ENCODE assay signal across 20 mouse cellular contexts in genomic region chr11:11099011-11099410, GRCm38 (mm10). TPM values are rescaled to one million over a fixed set of nuclear protein-coding genes. Genes with fewer than 3 reads are reported as not detected.
"Had no signal": no experiment of that assay in that cellular context is flagged by ENCODE, and none has a peak within 500 bp of the region (broad histone marks: within the 10 kb centered on the region; RNA-seq: fewer than 3 reads in every experiment).

No protein-coding gene starts in this region.

- DNase-seq: lung, adult 2 months; lung, postnatal 14 days; lung, postnatal 36 days; right cerebral cortex, postnatal 14 days; thymus, adult 2 months; thymus, postnatal 25 days; thymus, postnatal 4 days had no signal

- H3K4me1 ChIP-seq: megakaryocyte, embryonic 14.5 days; midbrain, embryonic 15.5 days; neural tube, embryonic 12.5 days; stomach, embryonic 15.5 days had no signal

- H3K9ac ChIP-seq: lung, embryonic 15.5 days; midbrain, embryonic 13.5 days; midbrain, embryonic 15.5 days; neural tube, embryonic 12.5 days; stomach, embryonic 15.5 days had no signal

- H3K27me3 ChIP-seq: lung, embryonic 15.5 days; megakaryocyte, embryonic 14.5 days; midbrain, embryonic 13.5 days; midbrain, embryonic 15.5 days; neural tube, embryonic 12.5 days; stomach, embryonic 15.5 days had no signal

- H3K4me2 ChIP-seq: lung, embryonic 15.5 days; midbrain, embryonic 11.5 days; midbrain, embryonic 13.5 days; midbrain, embryonic 15.5 days; neural tube, embryonic 12.5 days; stomach, embryonic 15.5 days had no signal

- H3K9me3 ChIP-seq: lung, embryonic 15.5 days; megakaryocyte, embryonic 14.5 days; midbrain, embryonic 13.5 days; midbrain, embryonic 15.5 days; neural tube, embryonic 12.5 days; stomach, embryonic 15.5 days had no signal

- H3K27ac ChIP-seq: lung, embryonic 15.5 days; macrophage; midbrain, embryonic 13.5 days; midbrain, embryonic 15.5 days; neural tube, embryonic 12.5 days; stomach, embryonic 15.5 days; stomach, postnatal 0 days had no signal

- ATAC-seq: lung, postnatal 0 days; midbrain, embryonic 13.5 days; midbrain, embryonic 15.5 days had no signal

- H3K4me3 ChIP-seq: lung, embryonic 15.5 days; megakaryocyte, embryonic 14.5 days; midbrain, embryonic 13.5 days; midbrain, embryonic 15.5 days; neural tube, embryonic 12.5 days; stomach, embryonic 15.5 days had no signal

- H3K36me3 ChIP-seq: lung, embryonic 15.5 days; midbrain, embryonic 13.5 days; midbrain, embryonic 15.5 days; neural tube, embryonic 12.5 days; stomach, embryonic 15.5 days had no signal

RNA-seq across cellular contexts. Expression of gene Vwc2, which starts 15.0 kb away (rescaled TPM):
- total RNA-seq: megakaryocyte progenitor cell, adult 5-6 weeks; monocyte, adult 5-6 weeks; neutrophil, adult 5-6 weeks had no signal
- polyA plus RNA-seq: macrophage had no signal
